Mouse (Mus musculus) v-Abl transformed pro-B cells (cell line): ENCODE results near the gene Dnajb1.
"Not testable (repeated sequence)": the region's sequence is repeated elsewhere in the genome, so short reads cannot be mapped to it uniquely, and the experiment has no call there.

Experiments used
- in situ Hi-C, 2 experiments: fragments of 400-800 bp; cut with MboI; formaldehyde crosslinking; loops; one replicate each; pipeline ENCODE4 v1.15.1; 2025; ENCODE audit not compliant: unreplicated experiment in 2 of 2

Gene Dnajb1

DNA sequence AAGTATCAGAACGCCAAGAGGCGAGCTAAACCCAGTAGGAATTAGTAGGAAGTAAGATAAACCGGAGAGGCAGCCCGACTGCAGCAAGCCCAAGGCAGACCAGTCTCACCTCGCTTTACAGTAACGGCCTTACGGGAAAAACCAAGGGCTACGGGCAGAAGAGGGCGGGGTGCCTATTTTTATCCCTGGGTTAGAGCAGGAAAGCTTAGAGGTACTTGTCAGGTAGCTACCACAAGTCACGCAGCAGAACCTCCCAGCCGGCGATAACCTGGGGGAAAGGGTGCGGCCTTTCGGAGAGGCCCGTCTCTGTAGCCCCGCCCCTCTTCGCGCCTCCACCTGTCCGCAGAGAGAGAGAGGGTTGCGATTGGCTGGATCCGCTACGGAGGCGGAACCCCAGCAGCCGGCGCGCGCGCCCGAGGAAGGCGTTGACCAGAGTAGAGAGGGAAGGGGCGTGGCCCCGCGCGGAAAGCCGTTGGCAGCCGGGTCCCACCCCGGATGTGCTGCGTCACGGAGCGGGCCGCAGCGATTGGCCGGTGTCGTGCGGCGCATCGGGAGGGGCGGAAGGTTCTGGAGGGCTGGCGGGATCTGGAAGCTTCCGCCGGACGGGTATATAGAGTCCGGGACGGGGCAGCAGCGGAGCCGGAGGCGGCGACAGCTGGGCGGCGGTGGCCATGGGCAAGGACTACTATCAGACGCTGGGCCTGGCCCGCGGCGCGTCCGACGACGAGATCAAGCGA, at the start of gene Dnajb1, which contains the start of gene Tecr:
TSS of gene Dnajb1 (plus strand) at position 533 of the 737 bp plus-strand sequence.
TSS of gene Tecr (minus strand) at position 311 of the 737 bp plus-strand sequence.
- in situ Hi-C loops: loop anchor here in 1 of 2 experiments (25.0 kb wide), 1 partner anchor 496 kb away; no protein-coding TSS in a partner anchor

DNA sequence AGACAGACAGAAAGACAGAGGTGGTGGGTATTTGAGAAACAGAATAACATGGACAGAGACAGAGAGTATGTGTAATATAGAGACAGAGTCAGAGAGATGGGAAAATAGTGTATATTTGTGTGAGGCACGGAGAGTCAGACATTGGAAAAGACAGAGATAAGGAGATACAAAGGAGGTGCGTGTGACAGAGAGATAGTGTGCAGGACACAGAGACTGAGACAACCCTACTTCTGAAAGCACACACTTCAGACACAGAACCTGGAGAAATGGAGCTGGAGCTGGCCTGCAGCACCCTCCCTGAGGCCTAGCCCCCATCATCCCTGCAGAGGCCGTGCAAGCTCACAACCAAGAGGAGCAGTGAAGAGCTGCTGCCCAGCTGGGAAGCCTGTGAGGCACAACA, 45.3 kb upstream of the Dnajb1 start:
- in situ Hi-C loops: no loop called here

DNA sequence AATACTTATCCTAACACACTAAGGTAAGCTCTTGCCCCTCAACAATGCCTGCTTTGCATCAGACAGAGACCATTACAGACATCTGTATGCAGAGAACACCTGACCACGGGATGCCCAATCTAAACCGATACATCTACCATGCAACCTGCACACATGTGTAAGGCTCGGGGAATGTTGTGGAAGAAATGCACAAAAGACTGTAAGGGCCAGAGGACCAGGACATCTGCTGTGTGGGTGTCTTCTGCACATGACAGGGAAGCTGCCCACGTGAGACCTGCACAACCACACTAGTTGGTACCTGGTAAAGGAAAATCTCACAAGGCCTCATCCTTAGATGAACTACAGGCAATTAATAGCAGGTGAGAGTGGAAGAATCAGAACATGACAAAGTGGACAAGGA, 44.7 kb upstream of the Dnajb1 start:
- in situ Hi-C loops: no loop called here

DNA sequence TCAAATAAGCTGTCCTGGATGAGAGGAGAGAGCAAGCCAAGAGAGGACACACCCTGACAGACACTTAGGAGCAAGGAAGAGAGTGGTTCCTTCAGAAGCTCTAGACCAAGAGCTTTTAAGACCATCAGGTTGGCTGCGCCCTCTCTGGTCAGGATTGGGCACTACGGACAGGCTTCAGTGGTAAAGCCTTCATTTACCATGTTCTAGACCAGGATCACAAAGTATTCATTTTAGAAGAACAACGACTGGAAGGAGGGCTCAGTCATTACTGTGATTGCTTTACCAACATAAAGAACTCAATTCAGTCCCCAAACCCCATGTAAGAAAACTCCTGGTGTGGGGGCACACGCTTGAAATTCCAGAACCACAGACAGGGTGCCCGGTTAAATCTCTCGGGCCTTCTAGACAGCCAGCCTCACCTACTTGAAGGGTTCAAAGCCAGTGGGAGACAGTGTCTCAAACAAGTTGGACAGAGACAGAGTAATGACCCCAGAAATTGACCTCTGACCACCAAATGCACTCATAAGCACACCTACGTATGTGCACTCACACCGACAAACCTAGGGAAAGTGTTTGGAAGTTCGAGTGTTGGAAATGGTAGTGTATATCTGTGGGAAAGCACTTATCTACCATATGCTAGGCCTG, 42.1 kb upstream of the Dnajb1 start:
- in situ Hi-C loops: no loop called here

DNA sequence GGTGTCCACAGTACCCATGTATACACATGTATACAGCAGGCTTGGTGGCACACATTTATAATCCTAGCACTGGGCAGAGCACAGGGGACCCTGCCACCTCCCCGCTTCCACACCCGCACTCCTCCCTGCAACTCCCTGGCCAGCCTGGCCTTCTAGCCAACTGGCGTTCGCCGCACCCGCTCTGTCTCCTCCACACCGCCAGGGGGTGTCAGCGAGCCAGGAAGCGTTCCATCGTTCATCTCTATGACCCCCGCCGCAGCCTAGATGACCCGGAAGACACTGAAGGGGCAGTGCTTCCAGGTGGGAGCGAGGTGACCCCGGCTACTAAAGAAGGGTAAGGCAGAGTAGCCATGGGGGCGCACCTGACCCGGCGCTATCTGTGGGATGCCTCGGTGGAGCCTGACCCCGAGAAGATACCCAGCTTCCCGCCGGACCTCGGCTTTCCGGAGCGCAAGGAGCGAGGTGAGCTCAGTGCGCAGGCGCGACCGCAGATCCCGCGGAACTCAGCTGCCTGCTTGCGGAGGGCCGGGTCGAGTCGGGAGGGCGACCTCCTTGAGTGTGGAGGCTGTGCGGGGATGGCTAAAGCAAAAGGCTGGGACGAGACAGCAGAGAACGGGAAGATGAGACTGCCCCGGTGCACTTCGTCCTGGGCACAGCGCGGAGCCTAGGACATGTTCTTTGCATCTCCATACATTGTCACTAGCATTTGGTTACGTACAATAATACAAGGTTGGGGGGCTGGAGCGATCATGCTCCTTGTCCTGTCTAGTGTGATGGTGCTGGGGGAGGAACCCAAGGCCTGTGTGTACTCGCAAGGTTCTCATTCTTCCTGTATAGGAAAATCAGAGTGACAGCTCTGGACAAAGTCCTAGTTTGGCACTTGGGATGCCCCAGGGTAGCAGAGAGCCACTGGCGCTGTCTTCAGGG, 41.3 kb upstream of the Dnajb1 start, which contains the start of gene Ndufb7:
TSS of gene Ndufb7 (plus strand) at position 203 of the 927 bp plus-strand sequence.
- in situ Hi-C loops: no loop called here

DNA sequence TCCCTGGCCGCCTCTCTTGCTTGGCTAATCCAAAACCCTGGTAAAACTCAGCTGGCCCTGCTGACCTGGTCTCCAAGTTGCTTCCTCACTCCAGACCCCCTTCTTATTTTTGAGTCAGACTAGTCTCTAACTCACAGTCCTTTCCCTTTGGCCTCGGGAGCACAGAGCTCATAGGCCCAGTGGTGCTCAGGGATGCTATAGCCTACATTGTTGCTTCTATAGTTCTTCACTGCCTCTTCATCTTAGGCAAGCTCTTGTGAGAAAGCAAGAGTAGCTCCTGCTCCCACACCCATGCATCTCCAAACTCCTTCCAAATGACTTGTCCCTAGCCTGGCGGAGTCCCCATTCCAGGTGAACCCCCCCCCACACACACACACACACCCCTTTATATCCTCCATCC, 40.3 kb upstream of the Dnajb1 start:
- in situ Hi-C loops: no loop called here

DNA sequence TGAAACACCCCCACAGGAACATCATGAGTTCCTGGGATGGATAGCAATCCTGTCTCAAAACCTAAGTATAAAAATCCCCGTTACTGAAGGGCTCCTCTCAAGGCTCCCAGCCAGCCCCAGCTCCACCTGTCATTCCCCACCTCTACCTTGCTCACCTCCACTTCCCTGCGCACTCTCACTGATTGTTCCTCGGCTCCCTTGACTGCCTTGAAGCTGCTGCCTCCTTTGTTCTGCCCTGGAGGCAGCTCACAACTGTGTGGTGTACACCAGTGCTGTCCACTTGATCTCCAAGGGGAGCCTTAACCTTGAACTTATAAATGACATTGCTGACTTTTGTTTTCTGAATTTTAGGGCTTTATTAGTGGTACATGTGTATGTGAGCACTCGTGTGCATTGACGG, 39.9 kb upstream of the Dnajb1 start:
- in situ Hi-C loops: no loop called here

DNA sequence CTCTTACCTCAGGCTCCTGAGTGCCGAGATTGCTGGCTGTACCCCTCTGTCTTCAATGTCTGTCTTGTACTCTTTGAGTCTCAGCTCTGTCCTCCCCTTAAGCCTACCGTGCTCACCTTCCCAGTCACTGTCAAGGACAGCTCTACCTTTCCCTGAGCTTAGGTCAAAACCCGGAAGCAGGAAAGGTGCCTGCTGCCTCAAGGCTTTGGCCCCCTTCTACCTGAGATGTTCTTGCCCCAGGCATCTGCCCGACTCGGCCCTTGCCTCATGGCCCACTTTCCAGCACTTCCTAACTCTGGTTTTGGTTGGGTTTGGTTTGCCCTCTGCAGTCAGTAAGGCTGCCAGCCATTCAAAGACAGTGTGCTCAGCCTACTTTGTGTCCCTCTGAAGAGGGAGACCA, 39.2 kb upstream of the Dnajb1 start:
- in situ Hi-C loops: no loop called here

DNA sequence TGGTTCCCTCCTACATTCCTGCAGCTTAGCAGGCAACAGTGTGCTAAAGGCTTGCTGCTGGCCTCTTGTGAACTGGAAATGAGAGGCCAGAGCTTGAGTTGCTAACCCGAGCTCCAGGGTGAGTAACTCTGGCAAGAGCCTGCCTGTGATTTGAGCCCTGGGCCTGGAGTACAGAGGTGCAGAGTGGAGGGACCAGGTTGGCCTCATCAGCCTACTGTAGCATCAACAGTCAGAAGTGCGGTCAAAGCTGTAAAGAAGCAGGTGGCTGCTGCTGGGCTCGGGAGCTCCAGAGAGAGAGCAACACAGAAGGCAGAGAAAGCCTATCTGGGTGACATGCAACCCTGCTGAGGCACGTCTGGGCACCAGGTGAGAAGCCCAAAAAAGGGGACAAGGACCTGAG, 38.8 kb upstream of the Dnajb1 start:
- in situ Hi-C loops: no loop called here

DNA sequence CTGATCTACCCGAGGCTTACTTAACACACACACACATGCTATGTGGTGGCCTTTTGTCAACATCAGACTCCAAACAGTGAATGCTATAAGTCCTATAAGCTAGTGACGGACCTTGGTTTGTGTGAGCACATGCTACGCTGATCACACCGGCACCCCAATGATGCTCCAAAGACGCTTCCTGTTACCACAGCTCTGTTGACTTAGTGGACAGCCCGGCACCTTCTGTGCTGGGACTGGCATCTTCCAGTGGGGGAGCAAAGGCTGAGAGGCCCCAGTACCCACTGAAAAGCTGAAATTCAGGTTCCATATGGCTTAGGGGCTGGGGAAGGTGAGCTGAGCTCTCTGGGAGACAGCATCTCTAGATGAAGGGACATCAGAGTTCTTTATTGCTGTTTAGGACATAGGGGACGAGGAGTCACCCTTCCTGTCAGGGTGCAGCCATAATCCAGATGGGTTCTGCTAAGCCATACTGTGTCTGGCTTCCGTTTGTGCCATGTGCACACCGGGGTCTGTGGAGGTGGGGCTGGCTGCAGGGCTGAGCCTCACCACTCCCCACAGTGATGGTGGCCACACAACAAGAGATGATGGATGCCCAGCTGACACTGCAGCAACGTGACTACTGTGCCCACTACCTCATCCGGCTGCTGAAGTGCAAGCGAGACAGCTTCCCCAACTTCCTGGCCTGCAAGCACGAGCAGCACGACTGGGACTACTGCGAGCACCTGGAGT, 37.6 kb upstream of the Dnajb1 start:
- in situ Hi-C loops: no loop called here

DNA sequence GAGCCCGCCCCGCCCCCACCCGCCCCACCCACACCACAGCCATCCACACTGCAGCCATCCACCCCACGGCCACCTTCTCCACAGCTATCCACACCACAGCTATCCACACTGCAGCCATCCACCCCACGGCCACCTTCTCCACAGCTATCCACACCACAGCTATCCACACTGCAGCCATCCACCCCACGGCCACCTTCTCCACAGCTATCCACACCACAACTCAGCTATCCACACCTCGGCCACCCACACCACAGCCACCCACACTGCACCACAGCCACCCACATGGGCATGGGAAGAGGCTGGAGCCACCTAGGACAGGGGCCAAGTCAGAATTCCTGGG, 37.0 kb upstream of the Dnajb1 start:
- in situ Hi-C loops: not testable (repeated sequence)

DNA sequence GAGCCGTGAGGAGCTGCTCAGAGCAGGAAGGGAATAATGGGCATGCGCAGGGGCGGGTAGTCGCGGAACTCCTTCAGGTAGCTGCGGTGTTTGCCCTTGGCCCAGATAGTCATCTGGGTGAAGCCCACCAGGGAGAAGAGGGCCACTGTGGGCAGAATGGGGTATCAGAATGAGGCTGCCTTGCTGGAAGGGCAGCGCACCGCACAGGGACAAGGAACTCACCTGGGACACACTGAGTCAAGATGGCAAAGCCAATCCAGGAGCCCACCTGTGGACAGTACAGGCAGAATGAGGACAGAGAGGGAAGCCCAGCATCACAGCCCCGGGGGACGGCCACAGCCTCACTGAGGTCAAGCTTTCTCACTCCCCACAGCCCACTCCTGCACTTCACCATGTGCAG, 36.2 kb upstream of the Dnajb1 start:
- in situ Hi-C loops: no loop called here

DNA sequence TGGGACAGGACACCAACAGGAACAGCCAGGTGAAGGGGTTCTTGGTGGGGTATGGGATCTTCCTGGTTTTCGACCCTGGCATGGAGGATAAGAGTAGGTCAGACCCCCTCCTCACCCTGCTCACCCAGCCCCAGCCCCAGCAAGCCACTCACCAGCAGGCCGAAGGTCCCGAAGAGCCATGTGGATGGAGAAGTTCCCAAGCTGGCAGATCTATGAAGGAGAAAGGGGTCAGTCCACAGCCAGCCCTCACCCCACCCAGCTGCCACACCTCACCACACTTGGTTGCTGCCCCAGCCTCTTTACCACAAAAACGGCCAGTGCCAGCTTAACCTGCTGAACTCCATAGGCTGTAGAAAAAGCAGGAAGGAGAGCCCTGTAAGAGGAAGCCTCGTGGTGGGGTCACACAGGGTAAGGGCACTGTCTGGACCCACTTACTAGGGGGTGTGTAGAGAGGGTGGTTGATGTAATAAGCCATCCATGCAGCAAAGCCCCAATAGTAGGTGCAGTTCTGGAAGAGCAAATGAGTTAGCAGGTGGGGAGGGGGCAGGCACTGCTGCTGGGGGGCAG, 35.7 kb upstream of the Dnajb1 start:
- in situ Hi-C loops: no loop called here

DNA sequence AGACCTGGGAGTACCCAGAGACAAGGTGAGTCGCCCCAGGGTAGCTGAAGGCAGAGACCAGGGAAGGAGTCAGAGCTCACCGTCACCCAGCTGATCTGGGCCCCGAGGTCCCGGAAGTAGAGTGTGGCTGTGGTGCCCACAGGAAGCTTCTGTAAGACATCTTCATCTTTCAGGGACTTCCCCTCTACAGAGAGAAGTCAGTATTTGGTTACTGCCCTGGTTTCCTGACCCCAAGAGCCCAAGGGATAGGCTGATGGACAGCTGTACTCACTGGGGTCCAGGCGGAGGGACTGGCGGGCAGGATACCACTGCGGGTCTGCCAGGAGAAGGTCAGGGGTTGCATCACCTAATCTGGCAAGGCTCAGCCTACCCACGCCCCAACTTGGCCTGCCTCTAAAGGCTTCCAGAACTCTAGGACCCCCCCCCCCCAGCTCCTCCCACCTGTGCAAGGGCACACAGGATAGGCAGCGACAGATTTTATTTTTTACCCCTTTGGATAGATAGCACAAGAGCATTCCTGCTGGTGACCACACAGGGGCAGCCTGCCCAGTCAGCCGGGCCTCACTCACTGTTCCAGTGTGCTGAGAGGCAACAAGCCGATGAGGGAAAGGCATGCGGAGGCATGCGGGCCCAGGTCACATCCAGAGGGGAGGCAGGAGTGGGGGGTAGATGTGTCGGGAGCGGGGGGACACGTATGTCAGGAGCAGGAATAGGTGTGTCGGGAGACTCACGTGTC, 34.7 kb upstream of the Dnajb1 start:
- in situ Hi-C loops: no loop called here

DNA sequence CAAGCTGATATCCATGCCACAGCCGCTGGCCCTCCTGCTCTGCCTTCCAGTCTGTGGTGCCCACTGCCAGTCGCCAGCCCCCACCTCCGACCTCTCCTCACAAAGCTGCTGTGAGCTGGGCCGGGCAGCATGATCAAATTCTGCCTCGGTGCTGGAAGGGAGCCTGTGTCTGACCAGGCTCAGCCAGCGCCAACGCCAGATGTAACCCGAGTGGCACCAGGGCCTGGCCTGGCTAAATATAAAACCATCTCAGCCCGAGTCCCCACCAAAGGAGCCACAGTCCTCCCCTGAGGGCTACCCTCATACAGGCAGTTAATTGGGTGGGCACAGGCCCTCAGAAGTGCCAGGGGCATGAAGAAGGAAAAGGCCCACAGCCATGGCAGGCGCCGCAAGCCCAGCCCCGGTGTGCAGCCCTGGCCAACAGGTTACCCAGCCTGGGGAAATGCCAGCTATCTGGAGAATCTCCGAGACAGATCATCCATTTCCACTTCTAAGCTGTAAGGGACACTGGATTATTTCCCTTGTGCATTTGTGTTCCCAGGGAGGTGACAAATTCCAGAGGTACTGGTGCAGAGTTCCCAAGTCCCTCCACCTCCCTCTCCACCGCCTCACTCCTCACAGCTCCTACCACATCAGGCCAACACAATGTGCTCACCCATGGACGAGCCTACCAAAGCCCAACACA, 33.2 kb upstream of the Dnajb1 start:
- in situ Hi-C loops: no loop called here

DNA sequence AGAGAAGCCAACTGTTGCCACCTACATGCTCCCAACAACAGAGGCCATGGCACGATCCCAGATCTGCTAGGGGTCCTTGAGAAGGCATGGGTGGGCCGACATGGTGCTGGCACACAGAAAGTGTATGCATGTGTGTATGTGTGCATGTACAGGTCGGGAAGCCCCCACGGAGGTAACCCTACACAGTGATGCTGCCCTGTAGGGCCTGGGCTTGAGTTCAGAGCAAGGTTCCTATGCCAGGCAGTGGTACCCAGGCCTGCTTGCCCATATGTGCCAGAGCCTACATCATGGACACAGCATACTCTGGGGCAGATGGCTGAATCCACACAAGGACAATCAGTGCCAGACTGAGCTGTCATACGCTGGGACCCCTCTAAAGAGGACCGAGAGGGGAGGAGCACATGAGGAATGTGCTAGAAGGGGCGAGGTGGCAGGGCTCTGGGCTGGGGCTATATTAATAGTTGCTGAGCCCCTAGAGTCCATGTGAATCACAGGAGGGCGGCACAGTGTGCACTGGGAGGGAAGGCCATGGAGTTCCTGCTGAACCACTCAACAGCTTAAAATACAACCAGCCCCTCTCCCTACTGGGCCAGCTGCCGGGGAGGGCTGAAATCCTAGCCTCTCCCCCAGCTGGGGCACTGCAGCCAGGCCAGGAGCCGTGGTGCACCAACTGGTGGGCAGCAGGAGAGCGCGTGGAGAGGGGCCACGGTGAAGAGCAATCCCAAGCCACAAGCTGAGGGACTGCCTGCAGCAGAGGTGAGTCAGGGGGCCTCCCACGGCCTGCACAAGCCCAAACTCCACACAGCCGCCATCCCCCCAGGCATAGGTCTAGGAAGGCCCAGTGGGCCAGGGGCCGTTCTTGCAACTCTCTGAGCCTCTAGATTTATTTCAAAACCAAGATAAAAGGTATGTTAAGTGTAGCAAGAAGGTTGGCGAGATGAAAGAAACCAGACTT, 32.2 kb upstream of the Dnajb1 start:
- in situ Hi-C loops: no loop called here

DNA sequence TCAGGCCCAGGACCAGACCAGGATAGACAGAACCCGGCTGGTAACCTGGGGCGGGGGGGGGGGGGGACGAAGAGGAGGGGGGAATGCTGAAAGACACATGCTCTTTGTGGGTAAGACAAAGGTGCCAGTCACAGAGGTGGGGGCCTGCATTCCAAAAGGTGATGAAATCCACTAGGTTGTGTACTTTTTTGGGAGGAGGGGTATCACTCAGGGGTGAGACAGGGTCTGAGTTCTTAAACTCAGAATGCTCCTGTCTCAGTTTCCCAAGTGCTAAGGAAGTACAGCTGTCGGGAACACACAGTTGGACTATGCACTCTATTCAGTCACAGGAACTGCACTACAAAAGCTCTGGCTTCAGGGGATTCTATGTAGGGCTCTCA, 31.5 kb upstream of the Dnajb1 start:
- in situ Hi-C loops: no loop called here

DNA sequence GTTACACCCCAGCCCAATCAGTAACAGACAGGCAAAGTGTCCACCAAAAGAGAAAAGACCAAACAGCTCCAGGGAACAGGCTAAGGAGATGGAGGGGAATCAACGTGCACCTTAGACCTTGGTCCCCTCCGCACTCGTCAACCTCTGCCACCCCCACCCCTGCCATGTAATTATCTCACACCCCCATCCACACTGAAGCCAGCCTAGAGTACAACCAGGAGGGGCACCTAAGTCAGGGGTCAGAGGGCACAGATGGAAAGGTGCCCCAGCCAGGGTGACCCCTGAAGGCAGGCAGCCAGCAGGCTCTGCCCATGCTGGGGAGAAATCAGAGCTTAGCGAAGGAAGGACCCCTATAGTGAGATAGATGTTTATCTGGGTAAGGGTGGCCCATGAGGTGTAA, 31.1 kb upstream of the Dnajb1 start:
- in situ Hi-C loops: no loop called here
